Comparison of ENCODE assay signal across 26 mouse cellular contexts in the genomic region with DNA sequence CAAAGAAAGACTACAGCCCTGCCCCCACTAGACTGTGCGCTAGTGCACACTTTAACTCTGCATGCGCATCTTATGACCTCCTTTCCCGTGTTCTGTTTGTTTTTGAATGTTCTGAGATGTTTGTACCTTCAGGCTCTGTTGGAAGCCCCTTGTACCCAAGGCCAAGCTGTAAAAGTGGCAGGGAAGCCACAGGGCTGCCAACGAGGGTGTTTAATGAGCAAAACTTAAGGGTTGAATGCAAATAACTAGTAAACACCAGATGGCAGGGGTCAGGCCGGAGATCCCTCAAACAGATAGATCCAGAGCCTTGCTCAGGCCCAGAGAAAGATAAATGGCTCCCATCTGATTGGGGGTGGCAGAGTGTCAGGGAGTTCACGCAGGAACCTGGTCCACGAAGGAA. TPM values are rescaled to one million over a fixed set of nuclear protein-coding genes. Genes with fewer than 3 reads are reported as not detected.
DNase-seq lines count a peak whose midpoint lies in the region; ATAC-seq lines count a peak whose summit lies in the region.
"Had no signal": no experiment of that assay in that cellular context is flagged by ENCODE, and none has a peak within 500 bp of the region (broad histone marks: within the 10 kb centered on the region; RNA-seq: fewer than 3 reads in every experiment).

No protein-coding gene starts in this region.

- no peak for DNase-seq in midbrain, embryonic 10.5 days (ENCODE audit: low spot score)
- peak; percentile 30 for DNase-seq in embryo, embryonic 11 days
- no peak for DNase-seq in limb, embryonic 10.5 days (ENCODE audit: low spot score)
- DNase-seq in cerebellum, adult 11-12 months, result no peak
- DNase-seq in liver, result no peak
- DNase-seq: adrenal gland, adult 2 months; B cell, adult 2 months; cerebellum, adult 18-20 months; cerebellum, postnatal 14 days; gastrocnemius, postnatal 25 days; kidney, adult 8-10 months; kidney, postnatal 25 days; liver, postnatal 0 days; right cerebral cortex, postnatal 14 days; thymus, adult 2 months; thymus, postnatal 4 days had no signal

- no peak overlapping the region for H3K9ac ChIP-seq in midbrain, embryonic 16.5 days (ENCODE audit: low read depth, low read length)
- H3K9ac ChIP-seq in neural tube, embryonic 12.5 days, result no peak overlapping the region
- H3K9ac ChIP-seq: hindbrain, embryonic 14.5 days; liver, postnatal 0 days had no signal

- H3K27me3 ChIP-seq in midbrain, embryonic 10.5 days (ENCODE audit: low read depth, poor library complexity, severe bottlenecking), result no peaks in the 10 kb centered on the region
- no peaks in the 10 kb centered on the region for H3K27me3 ChIP-seq in midbrain, embryonic 16.5 days (ENCODE audit: control insufficient read depth, insufficient read depth, low read depth, low read length)
- H3K27me3 ChIP-seq in limb, embryonic 10.5 days (ENCODE audit: low read depth, poor library complexity, severe bottlenecking), result no peaks in the 10 kb centered on the region
- no peaks in the 10 kb centered on the region for H3K27me3 ChIP-seq in neural tube, embryonic 12.5 days (replicated peaks)
- H3K27me3 ChIP-seq: CH12.LX had no signal

- no peaks in the 10 kb centered on the region for H3K36me3 ChIP-seq in midbrain, embryonic 10.5 days
- no peaks in the 10 kb centered on the region for H3K36me3 ChIP-seq in midbrain, embryonic 16.5 days (ENCODE audit: control insufficient read depth, insufficient read depth, low read length)
- H3K36me3 ChIP-seq in limb, embryonic 10.5 days, result no peaks in the 10 kb centered on the region
- no peaks in the 10 kb centered on the region for H3K36me3 ChIP-seq in neural tube, embryonic 12.5 days
- H3K36me3 ChIP-seq: embryonic facial prominence, embryonic 10.5 days; G1E had no signal

- H3K4me2 ChIP-seq in midbrain, embryonic 16.5 days (ENCODE audit: low read length), result no peak overlapping the region
- no peak overlapping the region for H3K4me2 ChIP-seq in neural tube, embryonic 12.5 days (replicated peaks)
- H3K4me2 ChIP-seq: hindbrain, embryonic 14.5 days; liver, embryonic 11.5 days had no signal

- peaks cover 33% of the 10 kb centered on the region for H3K4me1 ChIP-seq in midbrain, embryonic 10.5 days
- peaks cover 3% of the 10 kb centered on the region for H3K4me1 ChIP-seq in midbrain, embryonic 16.5 days (ENCODE audit: control insufficient read depth, insufficient read depth, low read length)
- H3K4me1 ChIP-seq in limb, embryonic 10.5 days, result peaks cover 47% of the 10 kb centered on the region
- H3K4me1 ChIP-seq in neural tube, embryonic 12.5 days, result 0 out of 2 replicates have a peak, but pooled peaks cover 6% of the 10 kb centered on the region

- peak overlapping the region; percentile 47 for H3K27ac ChIP-seq in midbrain, embryonic 10.5 days (replicated peaks)
- H3K27ac ChIP-seq in midbrain, embryonic 16.5 days (ENCODE audit: low read length), result no peak overlapping the region
- peak overlapping the region; percentile 75 for H3K27ac ChIP-seq in limb, embryonic 10.5 days
- no peak overlapping the region for H3K27ac ChIP-seq in neural tube, embryonic 12.5 days
- H3K27ac ChIP-seq: embryonic facial prominence, embryonic 10.5 days; hindbrain, embryonic 14.5 days; macrophage; stomach, postnatal 0 days had no signal

- 57% methylated on average over 7 of the region's 7 CpGs for WGBS in midbrain, embryonic 10.5 days
- WGBS in midbrain, embryonic 16.5 days, result 59% methylated on average over 7 of the region's 7 CpGs
- WGBS in limb, embryonic 10.5 days, result 21% methylated on average over 7 of the region's 7 CpGs
- 36% methylated on average over 7 of the region's 7 CpGs for WGBS in neural tube, embryonic 12.5 days

- ATAC-seq in midbrain, embryonic 16.5 days, result no peak
- 0 out of 2 replicates have a peak, but pooled peaks have one; percentile 21 for ATAC-seq in neural tube, embryonic 12.5 days (ENCODE audit: low FRiP score, low read depth)
- ATAC-seq: liver, postnatal 0 days; lung, postnatal 0 days had no signal

- H3K9me3 ChIP-seq in midbrain, embryonic 10.5 days (replicated peaks), result no peaks in the 10 kb centered on the region; the same call in 1 of the 2 replicates
- H3K9me3 ChIP-seq in midbrain, embryonic 16.5 days (replicated peaks; ENCODE audit: control insufficient read depth, low read length, poor library complexity, severe bottlenecking), result no peaks in the 10 kb centered on the region
- no peaks in the 10 kb centered on the region for H3K9me3 ChIP-seq in limb, embryonic 10.5 days (replicated peaks)
- H3K9me3 ChIP-seq in neural tube, embryonic 12.5 days, result no peaks in the 10 kb centered on the region
- H3K9me3 ChIP-seq: embryonic facial prominence, embryonic 10.5 days; G1E had no signal

- H3K4me3 ChIP-seq in midbrain, embryonic 10.5 days, result no peak overlapping the region
- H3K4me3 ChIP-seq in midbrain, embryonic 16.5 days (ENCODE audit: low read depth, low read length), result no peak overlapping the region
- no peak overlapping the region for H3K4me3 ChIP-seq in limb, embryonic 10.5 days
- H3K4me3 ChIP-seq in neural tube, embryonic 12.5 days, result no peak overlapping the region
- H3K4me3 ChIP-seq: embryonic facial prominence, embryonic 10.5 days had no signal

RNA-seq across cellular contexts. Expression of a gene that starts 42.0 kb away (rescaled TPM):
- polyA plus RNA-seq in midbrain, embryonic 10.5 days (2016; fragmentation: Nextera tagmentation; extraction: Ambion mirVana), result 6.1 TPM in 2 replicates
- polyA plus RNA-seq in midbrain, embryonic 16.5 days (2015; fragmentation: Nextera tagmentation; extraction: Ambion mirVana), result 14.5 and 15.0 TPM in 2 replicates
- polyA plus RNA-seq in limb, embryonic 10.5 days (2016; fragmentation: Nextera tagmentation; extraction: Ambion mirVana), result 5.7 and 16.0 TPM in 2 replicates
- 7.3 and 9.0 TPM in 2 replicates for polyA plus RNA-seq in neural tube, embryonic 12.5 days (2016; fragmentation: Nextera tagmentation; extraction: Ambion mirVana)
- polyA plus RNA-seq: macrophage had no signal

Comparison
In these comparisons a context has a peak if more than half of its experiments do, and no peak if none do; other contexts are left out.
1. H3K27ac ChIP-seq: peak in midbrain, embryonic 10.5 days (single experiment) and limb, embryonic 10.5 days (single experiment); none in midbrain, embryonic 16.5 days (single experiment) and neural tube, embryonic 12.5 days (single experiment).